Mouse (Mus musculus) ES-Bruce4 (cell line): ENCODE measurements around the gene Sept10.

Experiments used
- CTCF ChIP-seq: IDR thresholded peaks from one replicate; pipeline ENCODE4 v1.8.1; 2011; ENCODE audit warnings: low read depth, low read length
- EP300 ChIP-seq: IDR thresholded peaks from 2 replicates; pipeline ENCODE4 v1.6.1; 2011; ENCODE audit warnings: low read depth, low read length; ENCODE audit not compliant: insufficient read depth
- POLR2A ChIP-seq: IDR thresholded peaks from one replicate; pipeline ENCODE4 v1.8.1; 2011; ENCODE audit warnings: low read length; ENCODE audit not compliant: insufficient read depth

DNA sequence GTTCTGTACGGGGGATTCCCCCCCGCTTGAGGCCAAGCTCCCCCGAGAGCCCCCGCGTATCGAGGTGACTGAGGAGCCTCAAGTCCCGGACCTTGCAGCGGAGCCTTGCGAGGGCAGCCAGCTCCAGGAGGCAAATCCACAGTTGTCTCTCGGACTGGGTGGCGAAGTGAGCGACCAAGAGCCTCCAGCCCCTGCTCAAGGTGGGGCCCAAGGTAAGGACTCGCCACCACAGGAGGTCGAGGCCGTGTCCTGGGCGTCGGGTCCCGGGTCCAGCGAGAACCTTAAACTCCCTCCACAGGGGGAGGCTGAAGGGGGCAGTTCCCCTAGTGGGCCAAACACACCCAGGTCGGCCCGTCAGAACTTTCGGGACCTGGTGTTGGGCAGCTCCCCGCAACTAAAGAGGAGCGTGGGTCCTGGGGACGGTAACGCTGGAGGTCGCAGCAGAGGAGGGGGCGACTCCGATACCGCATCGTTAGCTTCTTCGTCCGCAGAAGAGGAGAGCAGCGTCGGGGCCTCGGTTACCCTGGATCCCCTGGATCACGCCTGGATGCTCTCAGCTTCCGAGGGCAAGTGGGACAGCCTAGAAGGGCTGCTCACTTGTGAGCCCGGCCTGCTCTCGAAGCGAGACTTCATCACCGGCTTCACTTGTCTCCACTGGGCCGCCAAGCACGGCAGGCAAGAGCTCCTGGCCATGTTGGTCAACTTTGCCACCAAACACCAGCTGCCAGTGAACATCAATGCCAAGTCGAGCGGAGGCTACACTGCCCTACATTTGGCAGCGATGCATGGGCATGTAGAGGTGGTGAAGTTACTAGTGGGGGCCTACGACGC, 839 bp upstream of the Sept10 start:
- no peak for TF ChIP-seq CTCF
- no peak for TF ChIP-seq POLR2A
- TF ChIP-seq EP300 = no peak
